Mouse (Mus musculus): ENCODE data around the gene Osbp2. TPM values are rescaled to one million over a fixed set of nuclear protein-coding genes. Genes with fewer than 3 reads are reported as not detected.

The Osbp2 gene
- polyA plus RNA-seq, 1 experiment from 2014 or later = 0.93 TPM

DNA sequence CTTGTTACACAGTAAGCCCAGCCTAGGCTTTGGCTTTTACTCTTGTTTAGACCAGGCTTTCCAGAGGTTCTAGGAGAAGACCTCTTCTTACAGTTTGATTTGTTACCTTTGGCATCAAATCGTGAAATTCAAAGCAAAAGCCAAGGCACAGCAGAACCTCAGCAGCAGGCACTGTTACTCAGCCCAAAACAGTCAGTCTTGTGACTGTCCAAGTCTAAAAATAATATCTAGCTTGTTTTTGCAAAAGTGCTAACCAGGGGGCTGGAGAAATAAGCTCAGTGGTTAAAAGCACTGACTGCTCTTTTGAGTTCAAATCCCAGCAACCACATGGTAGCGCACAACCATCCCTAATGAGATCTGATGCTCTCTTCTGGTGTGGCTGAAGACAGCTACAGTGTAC, 176.8 kb downstream of the Osbp2 start:
- Histone ChIP-seq H3K4me3 (ENCODE audit: low read depth, low read length) (no peak overlapping the region), H3K9ac (ENCODE audit: low read depth, low read length) (no peak overlapping the region), H3K4me2 (ENCODE audit: low read depth, low read length) (no peak overlapping the region), H3K27me3 (replicated peaks; ENCODE audit: control insufficient read depth, insufficient read depth, low read length) (no peaks in the 10 kb centered on the region), H3K27ac (replicated peaks; ENCODE audit: low read depth, low read length) (no peak overlapping the region), H3K4me1 (ENCODE audit: control insufficient read depth, insufficient read depth, low read length) (no peaks in the 10 kb centered on the region), H3K36me3 (ENCODE audit: control insufficient read depth, insufficient read depth, low read length) (peaks cover 97% of the 10 kb centered on the region), H3K9me3 (ENCODE audit: control insufficient read depth, low read length) (no peaks in the 10 kb centered on the region)
- WGBS = 81% methylated on average over 2 of the region's 2 CpGs
- DNase-seq (ENCODE audit: low spot score) (no peak), ATAC-seq (ENCODE audit: low read depth) (no peak)

DNA sequence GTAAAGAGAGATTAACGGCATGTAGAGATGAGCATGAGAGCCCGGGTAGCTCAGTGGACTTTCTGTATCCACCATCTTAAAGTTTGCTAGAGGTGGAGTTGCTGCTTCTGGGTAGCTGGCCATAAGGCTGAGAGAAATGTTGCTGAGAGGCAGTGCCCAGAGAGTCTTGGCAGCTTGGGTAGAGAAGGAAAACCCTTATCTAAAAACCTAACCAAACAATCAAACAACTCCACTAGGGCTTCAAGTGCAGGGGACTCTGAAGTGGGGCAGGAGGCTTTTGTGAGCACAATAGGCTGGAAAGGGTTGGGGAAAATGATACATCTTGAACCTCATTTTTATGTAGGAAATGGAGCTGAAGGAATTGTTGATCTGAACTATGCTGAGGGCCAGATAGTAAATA, 177.4 kb downstream of the Osbp2 start:
- Histone ChIP-seq H3K9ac (ENCODE audit: low read depth, low read length) (no peak overlapping the region), H3K4me2 (ENCODE audit: low read depth, low read length) (no peak overlapping the region), H3K36me3 (ENCODE audit: control insufficient read depth, insufficient read depth, low read length) (peaks cover 97% of the 10 kb centered on the region), H3K9me3 (ENCODE audit: control insufficient read depth, low read length) (no peaks in the 10 kb centered on the region), H3K4me1 (ENCODE audit: control insufficient read depth, insufficient read depth, low read length) (no peaks in the 10 kb centered on the region), H3K4me3 (ENCODE audit: low read depth, low read length) (no peak overlapping the region), H3K27me3 (replicated peaks; ENCODE audit: control insufficient read depth, insufficient read depth, low read length) (no peaks in the 10 kb centered on the region), H3K27ac (replicated peaks; ENCODE audit: low read depth, low read length) (no peak overlapping the region)
- ATAC-seq (ENCODE audit: low read depth) (no peak), DNase-seq (ENCODE audit: low spot score) (no peak)
- 94% methylated on average over 2 of the region's 2 CpGs for WGBS

GRCm38 (mm10) chr11:3685431-3685830, 178.3 kb downstream of the Osbp2 start:
- Histone ChIP-seq H3K27ac (replicated peaks; ENCODE audit: low read depth, low read length) (no peak overlapping the region), H3K9ac (ENCODE audit: low read depth, low read length) (no peak overlapping the region), H3K27me3 (replicated peaks; ENCODE audit: control insufficient read depth, insufficient read depth, low read length) (no peaks in the 10 kb centered on the region), H3K9me3 (ENCODE audit: control insufficient read depth, low read length) (no peaks in the 10 kb centered on the region), H3K4me3 (ENCODE audit: low read depth, low read length) (no peak overlapping the region), H3K4me1 (ENCODE audit: control insufficient read depth, insufficient read depth, low read length) (no peaks in the 10 kb centered on the region), H3K4me2 (ENCODE audit: low read depth, low read length) (no peak overlapping the region), H3K36me3 (ENCODE audit: control insufficient read depth, insufficient read depth, low read length) (peaks cover 97% of the 10 kb centered on the region)
- no peak for DNase-seq (ENCODE audit: low spot score)
- ATAC-seq (ENCODE audit: low read depth) = no peak
- WGBS = 98% methylated on average over 8 of the region's 8 CpGs

DNA sequence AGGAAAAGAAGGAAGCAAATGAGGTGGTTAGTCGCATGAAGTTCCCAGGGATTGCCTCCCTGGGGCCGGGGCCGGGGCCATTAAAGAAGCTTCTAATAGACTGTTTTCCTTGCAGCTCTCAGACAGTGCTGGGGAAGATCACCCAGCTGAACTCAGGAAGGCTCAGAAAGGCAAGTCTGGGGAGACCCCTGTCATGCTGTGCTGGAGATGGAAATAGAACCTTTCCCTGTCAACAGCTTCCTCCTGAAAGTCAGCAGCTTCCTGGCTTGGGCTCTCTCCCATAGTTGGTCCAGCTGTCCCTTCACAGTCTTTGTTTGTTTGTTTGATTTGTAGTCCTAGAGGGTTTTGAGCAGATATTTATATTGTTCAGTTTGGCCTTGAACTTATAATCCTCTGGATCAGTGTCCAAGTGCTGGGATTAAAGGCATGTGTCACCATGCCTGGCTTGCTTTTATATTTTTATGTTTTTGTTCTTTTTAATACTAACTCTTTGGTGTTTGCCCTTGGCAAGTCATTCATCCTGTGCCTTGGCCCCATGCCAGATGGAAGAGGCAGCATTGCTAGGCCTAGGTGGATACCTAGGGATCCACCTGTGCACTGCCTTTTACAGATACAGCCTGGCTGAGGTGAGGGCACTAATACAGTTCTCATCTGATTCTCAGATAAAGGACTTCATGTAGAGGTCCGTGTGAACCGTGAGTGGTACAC, 178.8 kb downstream of the Osbp2 start:
- peaks cover 97% of the 10 kb centered on the region for H3K36me3 ChIP-seq (ENCODE audit: control insufficient read depth, insufficient read depth, low read length)
- H3K27me3 ChIP-seq (replicated peaks; ENCODE audit: control insufficient read depth, insufficient read depth, low read length) = no peaks in the 10 kb centered on the region
- no peak overlapping the region for H3K9ac ChIP-seq (ENCODE audit: low read depth, low read length)
- ATAC-seq (ENCODE audit: low read depth) (no peak), DNase-seq (ENCODE audit: low spot score) (no peak)
- H3K4me3 ChIP-seq (ENCODE audit: low read depth, low read length) = no peak overlapping the region
- H3K4me1 ChIP-seq (ENCODE audit: control insufficient read depth, insufficient read depth, low read length) = no peaks in the 10 kb centered on the region
- H3K9me3 ChIP-seq (ENCODE audit: control insufficient read depth, low read length) = no peaks in the 10 kb centered on the region
- H3K27ac ChIP-seq (replicated peaks; ENCODE audit: low read depth, low read length) = no peak overlapping the region
- no peak overlapping the region for H3K4me2 ChIP-seq (ENCODE audit: low read depth, low read length)
- WGBS = 89% methylated on average over 5 of the region's 5 CpGs

GRCm38 (mm10) chr11:3684232-3684631, 179.5 kb downstream of the Osbp2 start:
- DNase-seq (ENCODE audit: low spot score) (no peak), ATAC-seq (ENCODE audit: low read depth) (no peak)
- WGBS = 90% methylated on average over 1 of the region's 1 CpGs
- Histone ChIP-seq H3K4me2 (ENCODE audit: low read depth, low read length) (no peak overlapping the region), H3K4me1 (ENCODE audit: control insufficient read depth, insufficient read depth, low read length) (no peaks in the 10 kb centered on the region), H3K36me3 (ENCODE audit: control insufficient read depth, insufficient read depth, low read length) (peaks cover 97% of the 10 kb centered on the region), H3K27me3 (replicated peaks; ENCODE audit: control insufficient read depth, insufficient read depth, low read length) (no peaks in the 10 kb centered on the region), H3K4me3 (ENCODE audit: low read depth, low read length) (no peak overlapping the region), H3K9ac (ENCODE audit: low read depth, low read length) (no peak overlapping the region), H3K27ac (replicated peaks; ENCODE audit: low read depth, low read length) (no peak overlapping the region), H3K9me3 (ENCODE audit: control insufficient read depth, low read length) (no peaks in the 10 kb centered on the region)

- Histone ChIP-seq H3K36me3 (ENCODE audit: control insufficient read depth, insufficient read depth, low read length) (peaks cover 96% of the 10 kb centered on the region), H3K4me1 (ENCODE audit: control insufficient read depth, insufficient read depth, low read length) (no peaks in the 10 kb centered on the region), H3K4me2 (ENCODE audit: low read depth, low read length) (no peak overlapping the region), H3K9ac (ENCODE audit: low read depth, low read length) (no peak overlapping the region), H3K9me3 (ENCODE audit: control insufficient read depth, low read length) (no peaks in the 10 kb centered on the region), H3K27me3 (replicated peaks; ENCODE audit: control insufficient read depth, insufficient read depth, low read length) (no peaks in the 10 kb centered on the region), H3K27ac (replicated peaks; ENCODE audit: low read depth, low read length) (no peak overlapping the region), H3K4me3 (ENCODE audit: low read depth, low read length) (no peak overlapping the region)
- 93% methylated on average over 11 of the region's 11 CpGs for WGBS
- DNase-seq (ENCODE audit: low spot score) (no peak), ATAC-seq (ENCODE audit: low read depth) (no peak)
Observed at GRCm38 (mm10) chr11:3683696-3684095, 180.0 kb downstream of the Osbp2 start.

DNA sequence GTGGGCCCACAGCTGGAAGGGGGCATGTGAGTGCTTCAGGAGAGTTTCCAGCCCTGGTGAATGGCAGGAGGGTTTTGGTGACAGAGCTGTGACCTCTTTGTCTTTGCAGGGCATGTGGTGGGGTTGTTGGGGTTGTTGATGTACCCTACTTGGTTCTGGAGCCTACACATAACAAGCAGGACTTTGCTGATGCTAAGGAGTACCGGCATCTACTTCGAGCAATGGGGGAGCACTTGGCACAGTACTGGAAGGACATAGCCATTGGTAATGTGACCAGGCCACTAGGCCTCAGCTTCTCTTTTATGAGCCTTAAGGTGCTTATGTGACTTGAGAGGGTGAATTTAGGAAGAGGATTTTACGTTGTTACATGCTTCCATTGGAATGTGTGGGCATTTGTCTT, 183.9 kb downstream of the Osbp2 start:
- DNase-seq (ENCODE audit: low spot score) (no peak), ATAC-seq (ENCODE audit: low read depth) (no peak)
- Histone ChIP-seq H3K9me3 (ENCODE audit: control insufficient read depth, low read length) (no peaks in the 10 kb centered on the region), H3K27ac (replicated peaks; ENCODE audit: low read depth, low read length) (no peak overlapping the region), H3K36me3 (ENCODE audit: control insufficient read depth, insufficient read depth, low read length) (peaks cover 98% of the 10 kb centered on the region), H3K4me2 (ENCODE audit: low read depth, low read length) (no peak overlapping the region), H3K4me3 (ENCODE audit: low read depth, low read length) (no peak overlapping the region), H3K4me1 (ENCODE audit: control insufficient read depth, insufficient read depth, low read length) (no peaks in the 10 kb centered on the region), H3K9ac (ENCODE audit: low read depth, low read length) (no peak overlapping the region), H3K27me3 (replicated peaks; ENCODE audit: control insufficient read depth, insufficient read depth, low read length) (no peaks in the 10 kb centered on the region)
- WGBS = 100% methylated on average over 3 of the region's 3 CpGs

DNA sequence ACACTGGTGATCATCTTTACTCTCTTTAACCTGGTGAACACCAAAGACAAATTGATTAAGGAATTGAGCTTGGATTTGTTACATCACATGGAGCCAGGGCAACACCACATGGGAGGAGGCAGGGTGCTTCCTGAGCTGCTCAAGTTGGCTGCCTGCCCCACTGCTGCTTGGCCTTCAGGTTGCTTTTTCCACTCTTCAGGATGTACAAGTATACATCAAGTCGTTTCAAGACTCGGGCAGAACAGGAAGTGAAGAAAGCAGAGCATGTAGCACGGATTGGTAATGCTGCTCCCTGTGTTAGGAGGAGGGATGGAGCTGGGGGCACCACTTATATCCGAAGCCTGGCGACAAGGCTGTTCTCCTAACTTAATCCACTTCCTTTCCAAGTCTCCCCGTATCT, 186.5 kb downstream of the Osbp2 start:
- Histone ChIP-seq H3K27me3 (replicated peaks; ENCODE audit: control insufficient read depth, insufficient read depth, low read length) (no peaks in the 10 kb centered on the region), H3K36me3 (ENCODE audit: control insufficient read depth, insufficient read depth, low read length) (peaks cover 98% of the 10 kb centered on the region), H3K4me3 (ENCODE audit: low read depth, low read length) (no peak overlapping the region), H3K27ac (replicated peaks; ENCODE audit: low read depth, low read length) (no peak overlapping the region), H3K9ac (ENCODE audit: low read depth, low read length) (no peak overlapping the region), H3K4me1 (ENCODE audit: control insufficient read depth, insufficient read depth, low read length) (no peaks in the 10 kb centered on the region), H3K9me3 (ENCODE audit: control insufficient read depth, low read length) (no peaks in the 10 kb centered on the region), H3K4me2 (ENCODE audit: low read depth, low read length) (no peak overlapping the region)
- 81% methylated on average over 6 of the region's 6 CpGs for WGBS
- ATAC-seq (ENCODE audit: low read depth) (no peak), DNase-seq (ENCODE audit: low spot score) (no peak)

DNA sequence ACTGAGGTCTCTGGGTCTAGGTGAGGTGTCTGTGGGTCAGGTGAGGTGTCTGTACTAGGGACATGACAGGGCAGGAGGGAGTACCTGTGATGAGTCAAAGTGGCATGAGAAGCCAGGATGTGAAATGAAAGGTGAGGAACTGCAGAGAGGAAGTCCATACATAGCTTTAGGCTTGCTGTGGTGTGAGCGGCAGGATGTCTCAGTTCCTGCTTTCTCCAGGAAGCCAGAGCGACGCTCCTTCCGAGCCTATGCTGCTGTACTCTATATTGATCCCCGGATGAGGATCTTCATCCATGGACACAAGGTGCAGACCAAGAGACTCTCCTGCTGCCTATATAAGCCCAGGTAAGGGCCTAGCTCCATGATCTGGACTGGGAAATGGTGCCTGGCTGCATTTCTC, 187.3 kb downstream of the Osbp2 start:
- no peak overlapping the region for H3K4me3 ChIP-seq (ENCODE audit: low read depth, low read length)
- no peak overlapping the region for H3K27ac ChIP-seq (replicated peaks; ENCODE audit: low read depth, low read length)
- ATAC-seq (ENCODE audit: low read depth) (no peak), DNase-seq (ENCODE audit: low spot score) (no peak)
- H3K9ac ChIP-seq (ENCODE audit: low read depth, low read length) = no peak overlapping the region
- no peaks in the 10 kb centered on the region for H3K27me3 ChIP-seq (replicated peaks; ENCODE audit: control insufficient read depth, insufficient read depth, low read length)
- WGBS = 97% methylated on average over 5 of the region's 5 CpGs
- no peaks in the 10 kb centered on the region for H3K9me3 ChIP-seq (ENCODE audit: control insufficient read depth, low read length)
- no peak overlapping the region for H3K4me2 ChIP-seq (ENCODE audit: low read depth, low read length)
- no peaks in the 10 kb centered on the region for H3K4me1 ChIP-seq (ENCODE audit: control insufficient read depth, insufficient read depth, low read length)
- H3K36me3 ChIP-seq (ENCODE audit: control insufficient read depth, insufficient read depth, low read length) = peaks cover 99% of the 10 kb centered on the region
